Mouse (Mus musculus): ENCODE measurements around the gene Ppp1r8. TPM values are rescaled to one million over a fixed set of nuclear protein-coding genes. Genes with fewer than 3 reads are reported as not detected.

Ppp1r8 gene
- total RNA-seq, 1 experiment: 105 TPM

DNA sequence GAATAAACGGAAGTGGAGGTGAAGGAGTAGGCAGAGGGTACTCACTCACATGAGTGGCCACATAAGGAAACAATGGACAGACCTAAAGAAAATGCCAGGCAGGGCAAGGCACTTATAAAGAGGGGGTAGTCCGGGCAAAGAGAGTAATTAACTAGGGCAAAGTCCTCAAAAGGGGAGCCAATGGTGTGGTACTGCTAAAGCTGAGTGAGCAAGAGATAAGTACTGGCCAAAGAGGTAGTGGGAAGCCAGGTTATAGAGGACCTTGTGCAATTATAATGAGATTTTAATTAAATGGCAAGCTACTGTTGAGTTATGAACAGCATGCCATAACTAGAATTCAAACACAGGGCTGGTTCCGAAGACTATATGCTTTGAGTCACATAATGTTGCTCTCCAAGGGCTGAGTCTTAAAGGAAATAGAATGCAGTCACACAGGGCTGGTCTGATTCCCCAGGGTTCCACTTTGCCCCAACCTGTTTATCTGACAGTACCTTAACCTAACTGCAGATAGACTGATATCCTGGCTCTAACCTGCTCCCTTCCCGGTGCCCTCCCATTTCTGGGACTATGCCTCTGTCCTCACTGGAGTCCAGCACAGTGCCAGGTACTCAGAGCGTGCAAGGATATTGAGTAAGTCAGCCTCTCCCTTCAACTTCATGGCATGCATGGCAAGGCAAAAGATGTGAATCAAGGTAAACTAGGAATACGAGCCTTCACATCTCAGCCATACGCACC lies 31.6 kb upstream of the Ppp1r8 start:
- Histone ChIP-seq H3K4me1 (ENCODE audit: control insufficient read depth in 2 of 2, insufficient read depth in 2 of 2, low read length in 2 of 2, poor library complexity in 1 of 2) (peaks cover 0 to 2% of the 10 kb centered on the region in 2 experiments; a peak in 1 of 4 replicates), H3K9ac (ENCODE audit: insufficient read depth, low read depth, low read length, poor library complexity, severe bottlenecking) (no peak overlapping the region), H3K36me3 (ENCODE audit: control insufficient read depth, insufficient read depth, low read length, poor library complexity, severe bottlenecking) (no peaks in the 10 kb centered on the region), H3K27ac (ENCODE audit: insufficient read depth, low read depth, low read length, poor library complexity, severe bottlenecking) (no peak overlapping the region), H3K4me3 (ENCODE audit: insufficient read depth in 1 of 2, low read depth in 1 of 2, low read length in 2 of 2, poor library complexity in 1 of 2, severe bottlenecking in 1 of 2) (no peak overlapping the region), H3K9me3 (ENCODE audit: control insufficient read depth, insufficient read depth, low read depth, low read length) (no peaks in the 10 kb centered on the region)
- TF ChIP-seq ZNF384 (IDR thresholded peaks at IDR 0.05; ENCODE audit: low read depth, low read length): no peak
- no peak for TF ChIP-seq MAFK (IDR thresholded peaks at IDR 0.05; ENCODE audit: insufficient read depth, low read depth, low read length)
- TF ChIP-seq HCFC1 (IDR thresholded peaks at IDR 0.05; ENCODE audit: borderline replicate concordance, insufficient read depth, low read length): no peak
- TF ChIP-seq CHD2 (IDR thresholded peaks at IDR 0.05; ENCODE audit: low read depth, low read length): no peak
- TF ChIP-seq ZC3H11A (IDR thresholded peaks at IDR 0.05; ENCODE audit: borderline replicate concordance, low read depth, low read length): no peak
- no peak for DNase-seq (ENCODE audit: low read depth, low spot score)
- in situ Hi-C loops (cut with MboI; ENCODE audit: low sequenced_read_pairs in 2 of 2, unreplicated experiment in 2 of 2): no loop called here

DNA sequence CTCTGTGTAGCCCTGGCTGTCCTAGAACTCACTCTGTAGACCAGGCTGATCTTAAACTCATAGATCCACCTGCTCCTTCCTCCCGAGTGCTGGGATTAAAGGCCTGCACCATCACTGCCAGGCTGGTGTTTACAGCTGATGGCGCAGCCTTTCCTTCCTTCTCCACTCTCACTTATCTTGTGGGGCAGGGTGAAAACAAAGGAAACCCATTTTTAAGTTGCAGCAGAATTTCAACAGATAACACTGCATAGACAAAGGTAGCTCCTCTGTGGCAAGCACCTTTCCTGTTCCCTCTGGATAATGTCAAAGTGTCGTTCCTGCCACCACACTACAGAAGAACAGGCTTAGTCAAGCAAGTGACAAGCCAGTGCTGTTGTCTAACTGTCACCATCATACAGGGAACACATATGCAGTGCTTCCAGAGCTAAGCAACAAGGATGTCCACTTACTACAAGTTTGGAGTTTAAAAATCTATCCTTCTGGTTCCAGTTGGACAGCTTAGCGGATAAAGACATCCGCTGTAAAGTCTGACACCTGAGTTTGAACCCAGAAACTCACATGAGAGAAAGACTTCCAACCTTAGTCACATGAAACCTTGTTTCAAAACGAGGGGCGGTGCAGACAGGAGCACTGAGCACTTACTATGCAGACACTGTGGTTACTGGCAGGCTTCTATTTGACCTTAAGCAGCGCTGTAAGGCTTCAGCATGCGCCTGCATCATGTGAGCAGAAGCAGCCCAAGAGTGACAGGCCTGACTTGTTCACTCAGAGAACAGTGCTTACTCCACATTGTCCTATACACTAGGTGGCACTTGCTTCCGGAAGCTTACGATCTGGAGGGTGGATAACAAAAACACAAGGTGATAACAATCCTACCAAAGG lies 30.8 kb upstream of the Ppp1r8 start:
- no peak overlapping the region for H3K4me3 ChIP-seq (ENCODE audit: insufficient read depth in 1 of 2, low read depth in 1 of 2, low read length in 2 of 2, poor library complexity in 1 of 2, severe bottlenecking in 1 of 2)
- in situ Hi-C loops (cut with MboI; ENCODE audit: low sequenced_read_pairs in 2 of 2, unreplicated experiment in 2 of 2): no loop called here
- no peak overlapping the region for H3K27ac ChIP-seq (ENCODE audit: insufficient read depth, low read depth, low read length, poor library complexity, severe bottlenecking)
- H3K9me3 ChIP-seq (ENCODE audit: control insufficient read depth, insufficient read depth, low read depth, low read length): no peaks in the 10 kb centered on the region
- TF ChIP-seq MAFK (IDR thresholded peaks at IDR 0.05; ENCODE audit: insufficient read depth, low read depth, low read length): no peak
- no peak for TF ChIP-seq HCFC1 (IDR thresholded peaks at IDR 0.05; ENCODE audit: borderline replicate concordance, insufficient read depth, low read length)
- TF ChIP-seq ZC3H11A (IDR thresholded peaks at IDR 0.05; ENCODE audit: borderline replicate concordance, low read depth, low read length): no peak
- no peak for TF ChIP-seq CHD2 (IDR thresholded peaks at IDR 0.05; ENCODE audit: low read depth, low read length)
- no peak for TF ChIP-seq ZNF384 (IDR thresholded peaks at IDR 0.05; ENCODE audit: low read depth, low read length)
- DNase-seq (ENCODE audit: low read depth, low spot score): no peak
- H3K4me1 ChIP-seq (ENCODE audit: control insufficient read depth in 2 of 2, insufficient read depth in 2 of 2, low read length in 2 of 2, poor library complexity in 1 of 2): peaks cover 0 to 2% of the 10 kb centered on the region in 2 experiments; a peak in 1 of 4 replicates
- H3K36me3 ChIP-seq (ENCODE audit: control insufficient read depth, insufficient read depth, low read length, poor library complexity, severe bottlenecking): 0 out of 2 replicates have a peak, but pooled peaks cover under 1% of the 10 kb centered on the region
- H3K9ac ChIP-seq (ENCODE audit: insufficient read depth, low read depth, low read length, poor library complexity, severe bottlenecking): no peak overlapping the region

DNA sequence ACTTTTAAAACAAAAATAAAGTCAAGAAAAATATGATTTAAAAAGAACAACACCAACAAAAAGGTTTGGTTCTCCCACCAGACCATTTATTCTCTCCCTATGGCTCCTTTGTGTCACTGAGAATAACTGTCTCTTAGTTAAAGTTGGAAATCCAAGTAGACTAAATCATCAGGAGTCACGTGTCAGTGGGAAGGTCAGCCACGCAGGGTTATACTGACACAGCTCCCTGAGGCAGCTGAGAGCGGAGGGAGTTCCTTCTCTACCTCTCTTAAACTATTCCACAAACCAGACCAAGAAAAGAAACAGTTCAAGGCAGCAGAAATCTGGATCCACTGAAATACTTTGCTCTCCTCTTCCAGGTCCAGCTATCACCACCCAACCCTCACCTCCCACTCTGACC lies 28.1 kb upstream of the Ppp1r8 start:
- no peak overlapping the region for H3K9ac ChIP-seq (ENCODE audit: insufficient read depth, low read depth, low read length, poor library complexity, severe bottlenecking)
- H3K4me3 ChIP-seq (ENCODE audit: insufficient read depth in 1 of 2, low read depth in 1 of 2, low read length in 2 of 2, poor library complexity in 1 of 2, severe bottlenecking in 1 of 2): no peak overlapping the region
- H3K9me3 ChIP-seq (ENCODE audit: control insufficient read depth, insufficient read depth, low read depth, low read length): no peaks in the 10 kb centered on the region
- H3K4me1 ChIP-seq (ENCODE audit: control insufficient read depth in 2 of 2, insufficient read depth in 2 of 2, low read length in 2 of 2, poor library complexity in 1 of 2): peaks cover 0 to 2% of the 10 kb centered on the region in 2 experiments; a peak in 1 of 4 replicates
- no peak for DNase-seq (ENCODE audit: low read depth, low spot score)
- in situ Hi-C loops (cut with MboI; ENCODE audit: low sequenced_read_pairs in 2 of 2, unreplicated experiment in 2 of 2): no loop called here
- no peak overlapping the region for H3K27ac ChIP-seq (ENCODE audit: insufficient read depth, low read depth, low read length, poor library complexity, severe bottlenecking)
- H3K36me3 ChIP-seq (ENCODE audit: control insufficient read depth, insufficient read depth, low read length, poor library complexity, severe bottlenecking): peaks cover 9% of the 10 kb centered on the region
- TF ChIP-seq ZC3H11A (IDR thresholded peaks at IDR 0.05; ENCODE audit: borderline replicate concordance, low read depth, low read length): no peak

DNA sequence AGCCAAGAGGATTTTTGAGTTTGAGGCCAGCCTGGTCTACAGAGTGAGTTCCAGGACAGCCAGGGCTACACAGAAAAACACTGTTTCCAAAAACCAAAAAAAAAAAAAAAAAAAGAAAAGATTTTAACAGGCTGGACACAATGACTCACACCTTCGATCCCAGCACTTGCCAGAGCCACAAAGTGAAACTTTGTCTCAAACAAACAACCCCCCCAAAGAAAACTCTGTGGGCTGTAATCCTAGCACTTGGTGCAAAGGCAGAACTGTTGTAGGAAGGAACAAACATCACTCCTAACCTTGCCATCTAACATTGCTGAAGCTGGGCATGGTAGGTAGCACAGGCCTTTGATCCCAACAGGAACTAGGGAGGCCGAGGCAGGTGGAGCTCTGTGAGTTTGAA lies 21.9 kb upstream of the Ppp1r8 start:
- no peak overlapping the region for H3K27ac ChIP-seq (ENCODE audit: insufficient read depth, low read depth, low read length, poor library complexity, severe bottlenecking)
- H3K9me3 ChIP-seq (ENCODE audit: control insufficient read depth, insufficient read depth, low read depth, low read length): no peaks in the 10 kb centered on the region
- H3K4me3 ChIP-seq (ENCODE audit: insufficient read depth in 1 of 2, low read depth in 1 of 2, low read length in 2 of 2, poor library complexity in 1 of 2, severe bottlenecking in 1 of 2): no peak overlapping the region
- no peak overlapping the region for H3K9ac ChIP-seq (ENCODE audit: insufficient read depth, low read depth, low read length, poor library complexity, severe bottlenecking)
- TF ChIP-seq HCFC1 (IDR thresholded peaks at IDR 0.05; ENCODE audit: borderline replicate concordance, insufficient read depth, low read length): no peak
- TF ChIP-seq MAFK (IDR thresholded peaks at IDR 0.05; ENCODE audit: insufficient read depth, low read depth, low read length): no peak
- no peak for TF ChIP-seq ZNF384 (IDR thresholded peaks at IDR 0.05; ENCODE audit: low read depth, low read length)
- TF ChIP-seq ZC3H11A (IDR thresholded peaks at IDR 0.05; ENCODE audit: borderline replicate concordance, low read depth, low read length): no peak
- no peak for TF ChIP-seq CHD2 (IDR thresholded peaks at IDR 0.05; ENCODE audit: low read depth, low read length)
- H3K36me3 ChIP-seq (ENCODE audit: control insufficient read depth, insufficient read depth, low read length, poor library complexity, severe bottlenecking): peaks cover 12% of the 10 kb centered on the region
- in situ Hi-C loops (cut with MboI; ENCODE audit: low sequenced_read_pairs in 2 of 2, unreplicated experiment in 2 of 2): no loop called here
- DNase-seq (ENCODE audit: low read depth, low spot score): no peak
- H3K4me1 ChIP-seq (ENCODE audit: control insufficient read depth in 2 of 2, insufficient read depth in 2 of 2, low read length in 2 of 2, poor library complexity in 1 of 2): no peaks in the 10 kb centered on the region
